Mouse (Mus musculus) E14TG2a.4 (cell line): ENCODE measurements around the gene Ankzf1.

ENCODE experiments used
- CTCF ChIP-seq: conservative IDR thresholded peaks from 2 replicates; pipeline ENCODE4 v1.5.1; 2014; ENCODE audit warnings: low read length
- NANOG ChIP-seq: IDR thresholded peaks from 2 replicates; pipeline ENCODE4 v1.6.1; 2014; ENCODE audit warnings: borderline replicate concordance, low read length, mixed read lengths

GRCm38 (mm10) chr1:75213096-75213495 lies 21.1 kb downstream of the Ankzf1 start:
- TF ChIP-seq CTCF (no peak), NANOG (no peak)
